Mouse (Mus musculus): ENCODE results near the gene Smyd3. TPM values are rescaled to one million over a fixed set of nuclear protein-coding genes. Genes with fewer than 3 reads are reported as not detected.
"Not testable (repeated sequence)": the region's sequence is repeated elsewhere in the genome, so short reads cannot be mapped to it uniquely, and the experiment has no call there.

The Smyd3 gene
- polyA plus RNA-seq, 1 experiment from 2014 or later, result 18.3 TPM

DNA sequence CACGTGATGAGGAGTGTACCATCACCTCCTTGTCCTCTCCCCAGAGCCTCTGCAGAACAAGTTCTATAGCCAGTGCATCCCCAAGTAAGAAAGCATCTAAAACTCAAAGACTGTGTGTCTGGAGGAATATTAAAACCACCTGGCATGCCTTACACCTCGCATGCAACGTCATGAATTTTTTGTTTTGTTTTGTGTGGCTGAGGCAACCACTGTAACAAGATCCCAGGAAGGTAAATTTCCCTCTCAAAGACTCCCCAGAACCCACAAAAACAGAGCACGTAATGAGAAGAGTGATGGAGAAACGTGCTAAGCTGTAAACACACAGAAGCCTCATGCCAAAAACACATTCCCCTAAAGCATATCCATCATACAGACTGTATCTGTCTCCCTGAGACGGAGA, 222.2 kb downstream of the Smyd3 start:
- Histone ChIP-seq H3K4me1 (replicated peaks; ENCODE audit: insufficient read depth, low read length) (no peaks in the 10 kb centered on the region), H3K27ac (no peak overlapping the region), H3K4me2 (ENCODE audit: low read length) (no peak overlapping the region), H3K4me3 (replicated peaks; ENCODE audit: low read depth, low read length) (no peak overlapping the region), H3K36me3 (ENCODE audit: insufficient read depth, low read length) (no peaks in the 10 kb centered on the region), H3K27me3 (ENCODE audit: insufficient read depth, low read length) (no peaks in the 10 kb centered on the region), H3K9ac (ENCODE audit: low read depth, low read length) (no peak overlapping the region), H3K9me3 (replicated peaks; ENCODE audit: low read length) (no peaks in the 10 kb centered on the region)
- DNase-seq (ENCODE audit: low spot score), result no peak
- ATAC-seq (replicated peaks; ENCODE audit: low FRiP score, low read depth), result no peak
- TF ChIP-seq CTCF (IDR thresholded peaks at IDR 0.05; ENCODE audit: low read depth), result no peak
- 53% methylated on average over 6 of the region's 6 CpGs for WGBS

- DNase-seq (ENCODE audit: low spot score) (no peak), ATAC-seq (replicated peaks; ENCODE audit: low FRiP score, low read depth) (no peak)
- 69% methylated on average over 8 of the region's 8 CpGs for WGBS
- Histone ChIP-seq H3K4me3 (replicated peaks; ENCODE audit: low read depth, low read length) (no peak overlapping the region), H3K4me2 (ENCODE audit: low read length) (no peak overlapping the region), H3K36me3 (ENCODE audit: insufficient read depth, low read length) (no peaks in the 10 kb centered on the region), H3K27ac (no peak overlapping the region), H3K4me1 (replicated peaks; ENCODE audit: insufficient read depth, low read length) (no peaks in the 10 kb centered on the region), H3K9me3 (replicated peaks; ENCODE audit: low read length) (no peaks in the 10 kb centered on the region), H3K9ac (ENCODE audit: low read depth, low read length) (no peak overlapping the region), H3K27me3 (ENCODE audit: insufficient read depth, low read length) (no peaks in the 10 kb centered on the region)
- TF ChIP-seq CTCF (IDR thresholded peaks at IDR 0.05; ENCODE audit: low read depth), result no peak
These were observed 224.0 kb downstream of the Smyd3 start for GRCm38 (mm10) chr1:179293772-179294353.

- WGBS, result 92% methylated on average over 6 of the region's 6 CpGs
- H3K4me2 ChIP-seq (ENCODE audit: low read length); ATAC-seq (replicated peaks; ENCODE audit: low FRiP score, low read depth); H3K4me3 ChIP-seq (replicated peaks; ENCODE audit: low read depth, low read length); H3K36me3 ChIP-seq (ENCODE audit: insufficient read depth, low read length); H3K27me3 ChIP-seq (ENCODE audit: insufficient read depth, low read length); DNase-seq (ENCODE audit: low spot score); H3K9ac ChIP-seq (ENCODE audit: low read depth, low read length); H3K4me1 ChIP-seq (replicated peaks; ENCODE audit: insufficient read depth, low read length); H3K27ac ChIP-seq; H3K9me3 ChIP-seq (replicated peaks; ENCODE audit: low read length): not testable (repeated sequence)
These were observed 227.7 kb downstream of the Smyd3 start for GRCm38 (mm10) chr1:179290181-179290580.

DNA sequence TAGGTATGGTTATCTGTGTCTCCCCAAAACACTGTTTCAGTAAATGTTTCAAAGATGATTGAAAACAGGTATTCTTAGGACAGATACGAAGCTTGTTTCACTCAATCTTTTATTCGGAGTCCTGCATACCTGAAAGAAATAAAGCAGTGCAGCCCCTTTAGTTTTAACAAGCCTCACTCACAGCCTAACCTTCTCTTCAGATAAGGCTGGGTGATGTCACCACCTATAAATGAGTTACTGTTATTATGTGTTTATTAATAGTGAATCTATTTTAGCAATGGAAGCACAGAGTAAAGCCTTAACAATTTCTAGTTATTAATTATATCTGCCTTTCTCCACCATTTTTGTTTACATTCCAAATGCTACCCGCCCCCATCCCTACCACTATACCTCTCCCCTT, 228.1 kb downstream of the Smyd3 start:
- TF ChIP-seq CTCF (IDR thresholded peaks at IDR 0.05; ENCODE audit: low read depth), result no peak
- Histone ChIP-seq H3K9me3 (replicated peaks; ENCODE audit: low read length) (no peaks in the 10 kb centered on the region), H3K27ac (no peak overlapping the region), H3K9ac (ENCODE audit: low read depth, low read length) (no peak overlapping the region), H3K4me3 (replicated peaks; ENCODE audit: low read depth, low read length) (no peak overlapping the region), H3K36me3 (ENCODE audit: insufficient read depth, low read length) (no peaks in the 10 kb centered on the region), H3K27me3 (ENCODE audit: insufficient read depth, low read length) (no peaks in the 10 kb centered on the region), H3K4me2 (ENCODE audit: low read length) (no peak overlapping the region), H3K4me1 (replicated peaks; ENCODE audit: insufficient read depth, low read length) (no peaks in the 10 kb centered on the region)
- WGBS, result 93% methylated on average over 3 of the region's 3 CpGs
- DNase-seq (ENCODE audit: low spot score) (no peak), ATAC-seq (replicated peaks; ENCODE audit: low FRiP score, low read depth) (no peak)

- H3K4me3 ChIP-seq (replicated peaks; ENCODE audit: low read depth, low read length), result no peak overlapping the region
- H3K4me1 ChIP-seq (replicated peaks; ENCODE audit: insufficient read depth, low read length), result no peaks in the 10 kb centered on the region
- no peak for ATAC-seq (replicated peaks; ENCODE audit: low FRiP score, low read depth)
- no peak for TF ChIP-seq CTCF (IDR thresholded peaks at IDR 0.05; ENCODE audit: low read depth)
- no peaks in the 10 kb centered on the region for H3K27me3 ChIP-seq (ENCODE audit: insufficient read depth, low read length)
- H3K4me2 ChIP-seq (ENCODE audit: low read length), result no peak overlapping the region
- no peak overlapping the region for H3K9ac ChIP-seq (ENCODE audit: low read depth, low read length)
- no peak for DNase-seq (ENCODE audit: low spot score)
- H3K9me3 ChIP-seq (replicated peaks; ENCODE audit: low read length), result no peaks in the 10 kb centered on the region
- no peaks in the 10 kb centered on the region for H3K36me3 ChIP-seq (ENCODE audit: insufficient read depth, low read length)
- 90% methylated on average over 6 of the region's 6 CpGs for WGBS
- no peak overlapping the region for H3K27ac ChIP-seq
These were observed 231.1 kb downstream of the Smyd3 start for GRCm38 (mm10) chr1:179286748-179287147.

DNA sequence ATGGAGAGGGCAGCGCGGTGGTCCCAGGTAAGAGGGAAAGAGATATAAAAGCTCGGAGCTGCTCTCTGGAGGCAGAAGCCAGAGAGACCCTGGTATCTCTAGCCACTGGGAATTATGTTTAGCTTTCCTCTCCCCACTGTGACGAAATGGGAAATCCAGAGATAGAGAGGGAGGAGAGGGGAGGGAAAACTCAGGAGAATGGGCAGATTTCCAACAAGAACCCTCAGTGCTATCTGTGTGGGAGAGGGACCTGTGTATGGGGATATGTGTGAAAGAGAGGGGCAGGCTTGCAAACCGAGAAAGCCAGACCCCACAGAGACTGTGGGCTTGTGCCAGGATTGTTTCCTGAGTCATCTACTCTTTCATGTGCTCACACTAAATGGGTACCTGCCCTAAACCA, 235.0 kb downstream of the Smyd3 start:
- H3K27ac ChIP-seq, result no peak overlapping the region
- H3K4me3 ChIP-seq (replicated peaks; ENCODE audit: low read depth, low read length), result no peak overlapping the region
- H3K36me3 ChIP-seq (ENCODE audit: insufficient read depth, low read length), result no peaks in the 10 kb centered on the region
- WGBS, result 72% methylated on average over 5 of the region's 5 CpGs
- H3K4me2 ChIP-seq (ENCODE audit: low read length), result no peak overlapping the region
- no peak for TF ChIP-seq CTCF (IDR thresholded peaks at IDR 0.05; ENCODE audit: low read depth)
- no peaks in the 10 kb centered on the region for H3K4me1 ChIP-seq (replicated peaks; ENCODE audit: insufficient read depth, low read length)
- ATAC-seq (replicated peaks; ENCODE audit: low FRiP score, low read depth) (no peak), DNase-seq (ENCODE audit: low spot score) (no peak)
- no peaks in the 10 kb centered on the region for H3K9me3 ChIP-seq (replicated peaks; ENCODE audit: low read length)
- no peak overlapping the region for H3K9ac ChIP-seq (ENCODE audit: low read depth, low read length)
- no peaks in the 10 kb centered on the region for H3K27me3 ChIP-seq (ENCODE audit: insufficient read depth, low read length)
